Mouse (Mus musculus) lung, embryonic 14.5 days (tissue): ENCODE measurements around the gene Klf3. TPM values are rescaled to one million over a fixed set of nuclear protein-coding genes. Genes with fewer than 3 reads are reported as not detected.
A peak's percentile ranks its signal among the peaks of the same experiment; 100 is the strongest.

ENCODE experiments used
- ATAC-seq: fragments of 200-750 bp; cut with Nextera tagmentation; 2 replicates; pipeline ENCODE4 v1.8.0; 2017; ENCODE audit warnings: mild to moderate bottlenecking, moderate TSS enrichment, moderate library complexity; ENCODE audit not compliant: insufficient read depth
- DNase-seq: peaks from one replicate; pipeline ENCODE4 v3.0.0-alpha.2; 2015
- H3K27ac ChIP-seq: fragments of 300-500 bp; sonication (generic); 2 replicates; pipeline ENCODE4 v1.5.1; 2014; ENCODE audit warnings: low read depth, mild to moderate bottlenecking, moderate library complexity
- H3K27me3 ChIP-seq: fragments of 300-500 bp; sonication (generic); 2 replicates; pipeline ENCODE4 v1.6.1; 2014; ENCODE audit warnings: low read length, control low read depth; ENCODE audit not compliant: insufficient read depth
- H3K36me3 ChIP-seq: fragments of 300-500 bp; sonication (generic); 2 replicates; pipeline ENCODE4 v1.6.1; 2014; ENCODE audit warnings: control low read depth; ENCODE audit not compliant: insufficient read depth
- H3K4me1 ChIP-seq: fragments of 300-500 bp; sonication (generic); 2 replicates; pipeline ENCODE4 v1.6.1; 2014; ENCODE audit warnings: antibody characterized with exemption, control low read depth; ENCODE audit not compliant: insufficient read depth
- H3K4me2 ChIP-seq: fragments of 300-500 bp; sonication (generic); 2 replicates; pipeline ENCODE4 v1.6.1; 2014; ENCODE audit warnings: mild to moderate bottlenecking
- H3K4me3 ChIP-seq: fragments of 300-500 bp; sonication (generic); 2 replicates; pipeline ENCODE4 v1.5.1; 2014; ENCODE audit warnings: low read depth, low read length
- H3K9ac ChIP-seq: fragments of 300-500 bp; sonication (generic); 2 replicates; pipeline ENCODE4 v1.6.1; 2014
- H3K9me3 ChIP-seq: fragments of 300-500 bp; sonication (generic); 2 replicates; pipeline ENCODE4 v1.6.1; 2016; ENCODE audit warnings: low read depth, low read length, control low read depth
- CTCF ChIP-seq: IDR thresholded peaks from 2 replicates; pipeline ENCODE4 v1.5.1; 2016; ENCODE audit warnings: antibody characterized with exemption, low read depth
- WGBS: fragments of 180-500 bp; shearing (Covaris S2); extraction: QIAGEN DNeasy Blood & Tissue Kit; methylation state at CpG from one replicate; pipeline ENCODE4 v1.1.7; 2014; 5-methylcytosine and 5-hydroxymethylcytosine counted together
- polyA plus RNA-seq: library from polyadenylated mRNA; unstranded; fragments of >200 nt; fragmentation: Nextera tagmentation; extraction: Ambion mirVana; gene quantifications from 2 replicates; pipeline ENCODE4 v1.2.1, GENCODE M21; 2014

Gene Klf3
- polyA plus RNA-seq, 1 experiment from 2014 or later, result 69.3 TPM

GRCm38 (mm10) chr5:64852656-64853398, 49.6 kb downstream of the Klf3 start:
- ATAC-seq (peak; percentile 60), DNase-seq (peak; percentile 81)
- Histone ChIP-seq H3K4me3 (no peak overlapping the region), H3K27me3 (no peaks in the 10 kb centered on the region), H3K9ac (no peak overlapping the region), H3K4me1 (0 out of 2 replicates have a peak, but pooled peaks cover 4% of the 10 kb centered on the region), H3K27ac (peak overlapping the region; percentile 70), H3K36me3 (no peaks in the 10 kb centered on the region), H3K9me3 (peaks cover 9% of the 10 kb centered on the region), H3K4me2 (no peak overlapping the region)
- TF ChIP-seq CTCF, result no peak
- 30% methylated on average over 5 of the region's 5 CpGs for WGBS

- H3K9me3 ChIP-seq, result peaks cover 9% of the 10 kb centered on the region
- H3K9ac ChIP-seq, result no peak overlapping the region
- H3K27me3 ChIP-seq, result no peaks in the 10 kb centered on the region
- no peak for ATAC-seq
- TF ChIP-seq CTCF, result no peak
- no peak overlapping the region for H3K4me3 ChIP-seq
- H3K4me2 ChIP-seq, result no peak overlapping the region
- no peak for DNase-seq
- H3K27ac ChIP-seq, result peak overlapping the region; percentile 70; the same call in 1 of the 2 replicates
- WGBS, result 64% methylated on average over 5 of the region's 5 CpGs
- H3K36me3 ChIP-seq, result no peaks in the 10 kb centered on the region
- H3K4me1 ChIP-seq, result 0 out of 2 replicates have a peak, but pooled peaks cover 4% of the 10 kb centered on the region
These were observed 50.2 kb downstream of the Klf3 start for GRCm38 (mm10) chr5:64853421-64853820.

- ATAC-seq, result no peak
These were observed 52.0 kb downstream of the Klf3 start for GRCm38 (mm10) chr5:64855199-64855598.

GRCm38 (mm10) chr5:64860900-64861470, 57.8 kb downstream of the Klf3 start:
- peak overlapping the region; percentile 49 for H3K4me2 ChIP-seq
- TF ChIP-seq CTCF, result no peak
- H3K4me1 ChIP-seq, result peaks cover 19% of the 10 kb centered on the region
- H3K36me3 ChIP-seq, result no peaks in the 10 kb centered on the region
- peak overlapping the region; percentile 91 for H3K27ac ChIP-seq
- H3K4me3 ChIP-seq, result no peak overlapping the region
- WGBS, result 22% methylated on average over 5 of the region's 5 CpGs
- 0 out of 2 replicates have a peak, but pooled peaks have one; percentile 18 for ATAC-seq
- no peak overlapping the region for H3K9ac ChIP-seq
- peak; percentile 59 for DNase-seq
- H3K27me3 ChIP-seq, result no peaks in the 10 kb centered on the region
- no peaks in the 10 kb centered on the region for H3K9me3 ChIP-seq

More at GRCm38 (mm10) chr5:64855199-64855598, 52.0 kb downstream of the Klf3 start:
- H3K27me3 ChIP-seq, result no peaks in the 10 kb centered on the region
- TF ChIP-seq CTCF, result no peak
- no peak overlapping the region for H3K27ac ChIP-seq
- no peak overlapping the region for H3K4me2 ChIP-seq
- no peak overlapping the region for H3K4me3 ChIP-seq
- peaks cover 9% of the 10 kb centered on the region for H3K9me3 ChIP-seq
- DNase-seq, result no peak
- no peak overlapping the region for H3K9ac ChIP-seq
- no peaks in the 10 kb centered on the region for H3K36me3 ChIP-seq
- H3K4me1 ChIP-seq, result 0 out of 2 replicates have a peak, but pooled peaks cover 7% of the 10 kb centered on the region

GRCm38 (mm10) chr5:64861471-64862199, 58.4 kb downstream of the Klf3 start:
- peak overlapping the region; percentile 49 for H3K4me2 ChIP-seq
- peak; percentile 75 for DNase-seq

GRCm38 (mm10) chr5:64862269-64862668, 59.1 kb downstream of the Klf3 start:
- no peaks in the 10 kb centered on the region for H3K9me3 ChIP-seq
- peak overlapping the region; percentile 29 for H3K9ac ChIP-seq
- H3K27me3 ChIP-seq, result no peaks in the 10 kb centered on the region
- peak overlapping the region; percentile 49 for H3K4me2 ChIP-seq
- peak overlapping the region; percentile 91 for H3K27ac ChIP-seq
- peaks cover 19% of the 10 kb centered on the region for H3K4me1 ChIP-seq
- peak; percentile 92 for DNase-seq
- TF ChIP-seq CTCF, result no peak
- H3K36me3 ChIP-seq, result no peaks in the 10 kb centered on the region
- 26% methylated on average over 9 of the region's 9 CpGs for WGBS
- ATAC-seq, result peak; percentile 77
- H3K4me3 ChIP-seq, result no peak overlapping the region

More at GRCm38 (mm10) chr5:64861471-64862199, 58.4 kb downstream of the Klf3 start:
- WGBS, result 28% methylated on average over 17 of the region's 17 CpGs
- no peaks in the 10 kb centered on the region for H3K27me3 ChIP-seq
- no peaks in the 10 kb centered on the region for H3K9me3 ChIP-seq
- no peak overlapping the region for H3K4me3 ChIP-seq
- no peaks in the 10 kb centered on the region for H3K36me3 ChIP-seq
- peak overlapping the region; percentile 91 for H3K27ac ChIP-seq
- peak overlapping the region; percentile 29; the same call in 1 of the 2 replicates for H3K9ac ChIP-seq
- peaks cover 19% of the 10 kb centered on the region for H3K4me1 ChIP-seq
- no peak for TF ChIP-seq CTCF
- peak; percentile 37 for ATAC-seq

DNA sequence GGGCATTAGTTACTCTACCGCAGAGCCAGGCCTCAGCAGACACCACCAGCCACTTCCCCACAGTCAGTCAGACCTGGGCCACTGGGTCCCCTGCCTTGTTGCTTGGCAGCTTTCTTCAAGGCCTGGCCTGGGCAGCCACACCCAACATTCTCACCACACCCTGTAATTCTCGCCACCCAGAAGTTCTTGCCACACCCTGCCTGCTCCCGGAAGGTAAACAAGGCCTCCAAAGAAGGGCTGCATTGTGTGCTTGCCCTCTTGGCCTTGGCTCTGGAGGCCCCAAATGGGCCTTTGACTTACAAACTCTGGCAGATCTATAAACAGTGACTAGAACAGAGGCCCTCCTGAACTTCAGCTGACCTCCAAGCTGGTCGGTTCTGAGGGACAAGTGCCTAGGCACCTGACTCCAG, 61.5 kb downstream of the Klf3 start:
- 27% methylated on average over 4 of the region's 4 CpGs for WGBS
- Histone ChIP-seq H3K9me3 (no peaks in the 10 kb centered on the region), H3K9ac (no peak overlapping the region), H3K4me1 (peaks cover 19% of the 10 kb centered on the region), H3K27ac (peak overlapping the region; percentile 75), H3K4me2 (no peak overlapping the region), H3K36me3 (no peaks in the 10 kb centered on the region), H3K4me3 (no peak overlapping the region), H3K27me3 (no peaks in the 10 kb centered on the region)
- peak; percentile 52 for DNase-seq
- ATAC-seq, result peak; percentile 30; the same call in 1 of the 2 replicates
- TF ChIP-seq CTCF, result no peak
